Mouse (Mus musculus) forebrain, postnatal 0 days (tissue): ENCODE results near the gene Mapkap1. TPM values are rescaled to one million over a fixed set of nuclear protein-coding genes. Genes with fewer than 3 reads are reported as not detected.

Experiments used
- ATAC-seq: fragments of 200-750 bp; cut with Nextera tagmentation; 2 replicates; pipeline ENCODE4 v1.8.0; 2017; ENCODE audit warnings: mild to moderate bottlenecking, moderate library complexity
- DNase-seq: peaks from one replicate; pipeline ENCODE4 v3.0.0-alpha.2; 2015
- H3K27ac ChIP-seq: fragments of 300-500 bp; sonication (generic); 2 replicates; pipeline ENCODE4 v1.5.1; 2014; ENCODE audit warnings: low read depth, mild to moderate bottlenecking, antibody characterized with exemption, low read length, moderate library complexity, mixed read lengths
- H3K27me3 ChIP-seq: fragments of 300-500 bp; sonication (generic); 2 replicates; pipeline ENCODE4 v1.6.1; 2014; ENCODE audit warnings: mild to moderate bottlenecking, low read length, mixed read lengths; ENCODE audit not compliant: insufficient read depth
- H3K36me3 ChIP-seq: fragments of 300-500 bp; sonication (generic); 2 replicates; pipeline ENCODE4 v1.6.1; 2014; ENCODE audit warnings: mild to moderate bottlenecking, moderate library complexity; ENCODE audit not compliant: insufficient read depth
- H3K4me1 ChIP-seq: fragments of 300-500 bp; sonication (generic); 2 replicates; pipeline ENCODE4 v1.6.1; 2014; ENCODE audit warnings: antibody characterized with exemption; ENCODE audit not compliant: insufficient read depth
- H3K4me2 ChIP-seq: fragments of 300-500 bp; sonication (generic); 2 replicates; pipeline ENCODE4 v1.6.1; 2014; ENCODE audit warnings: low read depth, mild to moderate bottlenecking, moderate library complexity
- H3K4me3 ChIP-seq: fragments of 300-500 bp; sonication (generic); 2 replicates; pipeline ENCODE4 v1.5.1; 2014; ENCODE audit warnings: low read depth, low read length, mixed read lengths
- H3K9ac ChIP-seq: fragments of 300-500 bp; sonication (generic); 2 replicates; pipeline ENCODE4 v1.6.1; 2014; ENCODE audit warnings: mild to moderate bottlenecking
- H3K9me3 ChIP-seq: fragments of 300-500 bp; sonication (generic); 2 replicates; pipeline ENCODE4 v1.6.1; 2016; ENCODE audit warnings: low read length
- CTCF ChIP-seq: sonication (generic); IDR thresholded peaks from 2 replicates; pipeline ENCODE4 v1.5.1; 2016; ENCODE audit warnings: antibody characterized with exemption, control low read depth, low read depth
- WGBS: fragments of 180-500 bp; shearing (Covaris S2); extraction: QIAGEN DNeasy Blood & Tissue Kit; methylation state at CpG from one replicate; pipeline ENCODE4 v1.1.7; 2014; 5-methylcytosine and 5-hydroxymethylcytosine counted together
- polyA plus RNA-seq: library from polyadenylated mRNA; unstranded; fragments of >200 nt; fragmentation: Nextera tagmentation; extraction: Ambion mirVana; gene quantifications from 2 replicates; pipeline ENCODE4 v1.2.1, GENCODE M21; 2015
- total RNA-seq: library from RNA; depleted of rRNA; stranded (reverse); fragments of >200 nt; gene quantifications from 2 replicates; pipeline ENCODE4 v1.2.3, GENCODE M21; 2014

The Mapkap1 gene
- total and polyA plus RNA-seq, 2 experiments from 2014 or later, result 102 TPM

- no peaks in the 10 kb centered on the region for H3K27me3 ChIP-seq
- TF ChIP-seq CTCF, result no peak
- ATAC-seq (no peak), DNase-seq (no peak)
- no peaks in the 10 kb centered on the region for H3K4me1 ChIP-seq
- no peaks in the 10 kb centered on the region for H3K9me3 ChIP-seq
- H3K4me2 ChIP-seq, result no peak overlapping the region
- H3K27ac ChIP-seq, result no peak overlapping the region
- 85% methylated on average over 5 of the region's 5 CpGs for WGBS
- H3K36me3 ChIP-seq, result no peaks in the 10 kb centered on the region
- no peak overlapping the region for H3K9ac ChIP-seq
- no peak overlapping the region for H3K4me3 ChIP-seq
Observed at GRCm38 (mm10) chr2:34509856-34510255, 103.3 kb downstream of the Mapkap1 start.

GRCm38 (mm10) chr2:34515263-34515662 lies 108.7 kb downstream of the Mapkap1 start:
- H3K4me1 ChIP-seq, result no peaks in the 10 kb centered on the region
- H3K4me3 ChIP-seq, result no peak overlapping the region
- H3K36me3 ChIP-seq, result no peaks in the 10 kb centered on the region
- no peak overlapping the region for H3K4me2 ChIP-seq
- ATAC-seq (no peak), DNase-seq (no peak)
- WGBS, result 89% methylated on average over 5 of the region's 5 CpGs
- H3K9ac ChIP-seq, result no peak overlapping the region
- no peaks in the 10 kb centered on the region for H3K9me3 ChIP-seq
- H3K27ac ChIP-seq, result no peak overlapping the region
- no peaks in the 10 kb centered on the region for H3K27me3 ChIP-seq
- TF ChIP-seq CTCF, result no peak

GRCm38 (mm10) chr2:34518083-34518482 lies 111.5 kb downstream of the Mapkap1 start:
- Histone ChIP-seq H3K4me2 (no peak overlapping the region), H3K27ac (no peak overlapping the region), H3K36me3 (no peaks in the 10 kb centered on the region), H3K9me3 (no peaks in the 10 kb centered on the region), H3K4me3 (no peak overlapping the region), H3K27me3 (no peaks in the 10 kb centered on the region), H3K4me1 (no peaks in the 10 kb centered on the region), H3K9ac (no peak overlapping the region)
- ATAC-seq (no peak), DNase-seq (no peak)
- no peak for TF ChIP-seq CTCF
- WGBS, result 88% methylated on average over 2 of the region's 2 CpGs

GRCm38 (mm10) chr2:34518526-34518925 lies 112.0 kb downstream of the Mapkap1 start:
- no peak for ATAC-seq
- WGBS, result 80% methylated on average over 5 of the region's 5 CpGs
- no peaks in the 10 kb centered on the region for H3K36me3 ChIP-seq

GRCm38 (mm10) chr2:34519525-34519924 lies 113.0 kb downstream of the Mapkap1 start:
- TF ChIP-seq CTCF, result peak; percentile 74
- ATAC-seq (peak; percentile 43; the same call in 1 of the 2 replicates), DNase-seq (peak; percentile 78)
- WGBS, result 31% methylated on average over 6 of the region's 6 CpGs
- Histone ChIP-seq H3K4me1 (no peaks in the 10 kb centered on the region), H3K9ac (no peak overlapping the region), H3K4me2 (no peak overlapping the region), H3K4me3 (no peak overlapping the region), H3K36me3 (no peaks in the 10 kb centered on the region), H3K27me3 (no peaks in the 10 kb centered on the region), H3K27ac (no peak overlapping the region), H3K9me3 (no peaks in the 10 kb centered on the region)

More at GRCm38 (mm10) chr2:34518526-34518925, 112.0 kb downstream of the Mapkap1 start:
- DNase-seq, result no peak
- Histone ChIP-seq H3K4me1 (no peaks in the 10 kb centered on the region), H3K9me3 (no peaks in the 10 kb centered on the region), H3K4me2 (no peak overlapping the region), H3K9ac (no peak overlapping the region), H3K27me3 (no peaks in the 10 kb centered on the region), H3K4me3 (no peak overlapping the region), H3K27ac (no peak overlapping the region)
- no peak for TF ChIP-seq CTCF

GRCm38 (mm10) chr2:34521384-34521783 lies 114.8 kb downstream of the Mapkap1 start:
- H3K9ac ChIP-seq, result no peak overlapping the region
- H3K4me1 ChIP-seq, result no peaks in the 10 kb centered on the region
- H3K36me3 ChIP-seq, result no peaks in the 10 kb centered on the region
- DNase-seq, result no peak
- no peaks in the 10 kb centered on the region for H3K9me3 ChIP-seq
- no peak for TF ChIP-seq CTCF
- no peak overlapping the region for H3K4me3 ChIP-seq
- ATAC-seq, result no peak
- H3K27me3 ChIP-seq, result no peaks in the 10 kb centered on the region
- H3K27ac ChIP-seq, result no peak overlapping the region
- no peak overlapping the region for H3K4me2 ChIP-seq
- WGBS, result 93% methylated on average over 3 of the region's 3 CpGs

- Histone ChIP-seq H3K9ac (no peak overlapping the region), H3K9me3 (no peaks in the 10 kb centered on the region), H3K36me3 (no peaks in the 10 kb centered on the region), H3K4me3 (no peak overlapping the region), H3K27ac (no peak overlapping the region), H3K27me3 (no peaks in the 10 kb centered on the region), H3K4me1 (no peaks in the 10 kb centered on the region), H3K4me2 (no peak overlapping the region)
- no peak for TF ChIP-seq CTCF
- DNase-seq (peak; percentile 40), ATAC-seq (peak; percentile 74)
- WGBS, result 17% methylated on average over 15 of the region's 15 CpGs
Observed at GRCm38 (mm10) chr2:34526527-34527371, 120.2 kb downstream of the Mapkap1 start.
